Mouse (Mus musculus) layer of hippocampus, postnatal 10 days (tissue): Measurements from ENCODE around the gene Olfr1183. TPM values are rescaled to one million over a fixed set of nuclear protein-coding genes. Genes with fewer than 3 reads are reported as not detected.
"Not testable (repeated sequence)": the region's sequence is repeated elsewhere in the genome, so short reads cannot be mapped to it uniquely, and the experiment has no call there.

Experiments
- DNase-seq, 2 experiments: peaks; one replicate each; pipeline ENCODE4 v3.0.0; 2021; ENCODE audit warnings: low spot score in 2 of 2
- long read RNA-seq: library from polyadenylated mRNA; stranded (forward); transcript quantifications from one replicate; pipeline ENCODE4 v2.0.0, GENCODE M21; 2023
- total RNA-seq, 2 experiments: library from RNA; stranded (reverse); gene quantifications; 2 replicates each; pipeline ENCODE4 v1.2.3; 2021

The Olfr1183 gene
- not detected for total RNA-seq
- long read RNA-seq: 0 reads

GRCm38 (mm10) chr2:88454567-88454966 is at the start of gene Olfr1183:
Gene Olfr1183 (plus strand): TSS chr2:88454867.
- not testable (repeated sequence) for DNase-seq

GRCm38 (mm10) chr2:88406353-88406752 is 48.3 kb upstream of the Olfr1183 start, which contains the start of gene Olfr1179:
Gene Olfr1179 (minus strand): TSS chr2:88406453.
- DNase-seq: no peak

- no peak for DNase-seq
Measured at GRCm38 (mm10) chr2:88419051-88419450, 35.6 kb upstream of the Olfr1183 start, which contains the start of gene Olfr1180. Gene Olfr1180 (minus strand): TSS chr2:88419151.

GRCm38 (mm10) chr2:88426071-88426470 is 28.6 kb upstream of the Olfr1183 start, which contains the start of gene Olfr1181:
Gene Olfr1181 (minus strand): TSS chr2:88426171.
- no peak for DNase-seq

GRCm38 (mm10) chr2:88449031-88449430 is 5.6 kb upstream of the Olfr1183 start, which contains the start of gene Gm13757:
Gene Gm13757 (minus strand): TSS chr2:88449131.
- DNase-seq: no peak

- no peak for DNase-seq
Measured at GRCm38 (mm10) chr2:88483298-88483697, 28.6 kb downstream of the Olfr1183 start, which contains the start of gene Olfr1184. Gene Olfr1184 (plus strand): TSS chr2:88483598.

GRCm38 (mm10) chr2:88493020-88493419 is 38.4 kb downstream of the Olfr1183 start, which contains the start of gene Olfr1185-ps1:
Gene Olfr1185-ps1 (plus strand): TSS chr2:88493320.
- DNase-seq: no peak

- DNase-seq: no peak
Measured at GRCm38 (mm10) chr2:88518251-88518650, 63.6 kb downstream of the Olfr1183 start, which contains the start of gene Olfr1186. Gene Olfr1186 (plus strand): TSS chr2:88518551.

Other genes with a start within 250 kb of the Olfr1183 start
- gene Olfr1170, start 226.5 kb upstream of the Olfr1183 start, total RNA-seq: not detected
- gene Olfr1173, start 175.0 kb upstream of the Olfr1183 start, total RNA-seq: not detected
- gene Olfr1174-ps, start 139.7 kb upstream of the Olfr1183 start, total RNA-seq: not detected
- gene Olfr1175-ps, start 127.7 kb upstream of the Olfr1183 start, total RNA-seq: not detected
- gene Olfr1176, start 118.1 kb upstream of the Olfr1183 start, total RNA-seq: not detected
- not detected for gene Olfr1177-ps, start 108.4 kb upstream of the Olfr1183 start, total RNA-seq
- gene Olfr1178, start 67.8 kb upstream of the Olfr1183 start, total RNA-seq: not detected
- not detected for gene Olfr1179, start 48.4 kb upstream of the Olfr1183 start, total RNA-seq
- gene Olfr1180, start 35.7 kb upstream of the Olfr1183 start, total RNA-seq: not detected
- not detected for gene Olfr1181, start 28.7 kb upstream of the Olfr1183 start, total RNA-seq
- not detected for gene Gm13757, start 5.7 kb upstream of the Olfr1183 start, total RNA-seq
- gene Olfr1184, start 28.7 kb downstream of the Olfr1183 start, total RNA-seq: not detected
- gene Olfr1185-ps1, start 38.5 kb downstream of the Olfr1183 start, total RNA-seq: not detected
- not detected for gene Olfr1186, start 63.7 kb downstream of the Olfr1183 start, total RNA-seq
- gene Olfr1188, start 102.1 kb downstream of the Olfr1183 start, total RNA-seq: not detected
- not detected for gene Olfr1189, start 131.6 kb downstream of the Olfr1183 start, total RNA-seq
- not detected for gene Olfr1191-ps1, start 185.7 kb downstream of the Olfr1183 start, total RNA-seq
- not detected for gene Olfr1192-ps1, start 193.6 kb downstream of the Olfr1183 start, total RNA-seq
- gene Olfr1193, start 220.8 kb downstream of the Olfr1183 start, total RNA-seq: not detected
- gene Olfr1195, start 234.3 kb downstream of the Olfr1183 start, total RNA-seq: not detected
- not detected for gene Olfr1196, start 249.7 kb downstream of the Olfr1183 start, total RNA-seq